Mouse (Mus musculus): ENCODE data around the gene Fermt1.

Gene Fermt1

GRCm38 (mm10) chr2:132945326-132946207 lies at the start of gene Fermt1:
TSS of gene Fermt1 (minus strand) at chr2:132945906.
- peak; percentile 15 for DNase-seq (ENCODE audit: extremely low spot score)

- DNase-seq (ENCODE audit: extremely low spot score): no peak
Observed at GRCm38 (mm10) chr2:132992659-132993531, 47.2 kb upstream of the Fermt1 start.

- no peak for DNase-seq (ENCODE audit: extremely low spot score)
Observed at GRCm38 (mm10) chr2:132989778-132990564, 44.3 kb upstream of the Fermt1 start.

GRCm38 (mm10) chr2:132973346-132973745 lies 27.6 kb upstream of the Fermt1 start:
- DNase-seq (ENCODE audit: extremely low spot score): no peak

- peak; percentile 29 for DNase-seq (ENCODE audit: extremely low spot score)
Observed at GRCm38 (mm10) chr2:132970772-132971173, 25.1 kb upstream of the Fermt1 start.

GRCm38 (mm10) chr2:132957786-132958185 lies 12.1 kb upstream of the Fermt1 start:
- DNase-seq (ENCODE audit: extremely low spot score): no peak

GRCm38 (mm10) chr2:132952197-132952596 lies 6.5 kb upstream of the Fermt1 start:
- peak; percentile 39 for DNase-seq (ENCODE audit: extremely low spot score)

GRCm38 (mm10) chr2:132948174-132948573 lies 2.5 kb upstream of the Fermt1 start:
- DNase-seq (ENCODE audit: extremely low spot score): no peak

GRCm38 (mm10) chr2:132946976-132947375 lies 1.3 kb upstream of the Fermt1 start:
- DNase-seq (ENCODE audit: extremely low spot score): no peak

- DNase-seq (ENCODE audit: extremely low spot score): peak; percentile 52
Observed at GRCm38 (mm10) chr2:132944711-132945325, 888 bp downstream of the Fermt1 start.

GRCm38 (mm10) chr2:132943997-132944396 lies 1.7 kb downstream of the Fermt1 start:
- peak; percentile 16 for DNase-seq (ENCODE audit: extremely low spot score)

- DNase-seq (ENCODE audit: extremely low spot score): no peak
Observed at GRCm38 (mm10) chr2:132943596-132943995, 2.1 kb downstream of the Fermt1 start.

GRCm38 (mm10) chr2:132939056-132939455 lies 6.7 kb downstream of the Fermt1 start:
- no peak for DNase-seq (ENCODE audit: extremely low spot score)

GRCm38 (mm10) chr2:132936176-132936575 lies 9.5 kb downstream of the Fermt1 start:
- no peak for DNase-seq (ENCODE audit: extremely low spot score)

- DNase-seq (ENCODE audit: extremely low spot score): no peak
Observed at GRCm38 (mm10) chr2:132934711-132935110, 11.0 kb downstream of the Fermt1 start.

- DNase-seq (ENCODE audit: extremely low spot score): no peak
Observed at GRCm38 (mm10) chr2:132934142-132934541, 11.6 kb downstream of the Fermt1 start.

- no peak for DNase-seq (ENCODE audit: extremely low spot score)
Observed at GRCm38 (mm10) chr2:132928999-132929398, 16.7 kb downstream of the Fermt1 start.

GRCm38 (mm10) chr2:132927871-132928270 lies 17.8 kb downstream of the Fermt1 start:
- DNase-seq (ENCODE audit: extremely low spot score): no peak

- DNase-seq (ENCODE audit: extremely low spot score): no peak
Observed at GRCm38 (mm10) chr2:132927298-132927697, 18.4 kb downstream of the Fermt1 start.

- DNase-seq (ENCODE audit: extremely low spot score): no peak
Observed at GRCm38 (mm10) chr2:132923290-132924085, 22.2 kb downstream of the Fermt1 start.
